Mouse (Mus musculus) limb, embryonic 13.5 days (tissue): ENCODE data around the gene Gpr18. TPM values are rescaled to one million over a fixed set of nuclear protein-coding genes. Genes with fewer than 3 reads are reported as not detected.
A peak's percentile ranks its signal among the peaks of the same experiment; 100 is the strongest.

Experiments used
- ATAC-seq: fragments of 200-750 bp; cut with Nextera tagmentation; 2 replicates; pipeline ENCODE4 v1.8.0; 2017; ENCODE audit warnings: low read depth, moderate number of reproducible peaks, moderate TSS enrichment; ENCODE audit not compliant: low FRiP score
- H3K27ac ChIP-seq: fragments of 300-500 bp; sonication (generic); 2 replicates; pipeline ENCODE4 v1.5.1; 2015; ENCODE audit warnings: inconsistent platforms, mild to moderate bottlenecking, moderate library complexity
- H3K27me3 ChIP-seq: fragments of 300-500 bp; sonication (generic); 2 replicates; pipeline ENCODE4 v1.6.1; 2015; ENCODE audit warnings: mild to moderate bottlenecking, inconsistent platforms
- H3K36me3 ChIP-seq: fragments of 300-500 bp; sonication (generic); 2 replicates; pipeline ENCODE4 v1.6.1; 2015; ENCODE audit warnings: inconsistent platforms, mild to moderate bottlenecking, moderate library complexity
- H3K4me1 ChIP-seq: fragments of 300-500 bp; sonication (generic); 2 replicates; pipeline ENCODE4 v1.6.1; 2015; ENCODE audit warnings: inconsistent platforms
- H3K4me2 ChIP-seq: fragments of 300-500 bp; sonication (generic); replicated peaks from 2 replicates; pipeline ENCODE4 v1.6.1; 2015; ENCODE audit warnings: inconsistent platforms, mild to moderate bottlenecking, moderate library complexity
- H3K4me3 ChIP-seq: fragments of 300-500 bp; sonication (generic); 2 replicates; pipeline ENCODE4 v1.5.1; 2015; ENCODE audit warnings: moderate library complexity, mild to moderate bottlenecking, inconsistent platforms
- H3K9ac ChIP-seq: fragments of 300-500 bp; sonication (generic); 2 replicates; pipeline ENCODE4 v1.6.1; 2015; ENCODE audit warnings: mild to moderate bottlenecking, inconsistent platforms
- H3K9me3 ChIP-seq: fragments of 300-500 bp; sonication (generic); 2 replicates; pipeline ENCODE4 v1.6.1; 2016; ENCODE audit warnings: inconsistent platforms
- WGBS: fragments of 180-500 bp; shearing (Covaris S2); methylation state at CpG from one replicate; pipeline ENCODE4 v1.1.7; 2015; 5-methylcytosine and 5-hydroxymethylcytosine counted together
- polyA plus RNA-seq: library from polyadenylated mRNA; unstranded; fragments of >200 nt; fragmentation: Nextera tagmentation; extraction: Ambion mirVana; gene quantifications from 2 replicates; pipeline ENCODE4 v1.2.1, GENCODE M21; 2015

The Gpr18 gene
- polyA plus RNA-seq, 1 experiment from 2014 or later = 0.37 TPM

GRCm38 (mm10) chr14:121931594-121931993, 16.0 kb upstream of the Gpr18 start:
- H3K27ac ChIP-seq = no peak overlapping the region
- peaks cover 29% of the 10 kb centered on the region for H3K36me3 ChIP-seq
- H3K4me1 ChIP-seq = no peaks in the 10 kb centered on the region
- no peak overlapping the region for H3K9ac ChIP-seq
- 92% methylated on average over 3 of the region's 3 CpGs for WGBS
- H3K4me2 ChIP-seq = no peak overlapping the region
- H3K27me3 ChIP-seq = no peaks in the 10 kb centered on the region
- no peak overlapping the region for H3K4me3 ChIP-seq
- peaks cover 12% of the 10 kb centered on the region for H3K9me3 ChIP-seq
- no peak for ATAC-seq

DNA sequence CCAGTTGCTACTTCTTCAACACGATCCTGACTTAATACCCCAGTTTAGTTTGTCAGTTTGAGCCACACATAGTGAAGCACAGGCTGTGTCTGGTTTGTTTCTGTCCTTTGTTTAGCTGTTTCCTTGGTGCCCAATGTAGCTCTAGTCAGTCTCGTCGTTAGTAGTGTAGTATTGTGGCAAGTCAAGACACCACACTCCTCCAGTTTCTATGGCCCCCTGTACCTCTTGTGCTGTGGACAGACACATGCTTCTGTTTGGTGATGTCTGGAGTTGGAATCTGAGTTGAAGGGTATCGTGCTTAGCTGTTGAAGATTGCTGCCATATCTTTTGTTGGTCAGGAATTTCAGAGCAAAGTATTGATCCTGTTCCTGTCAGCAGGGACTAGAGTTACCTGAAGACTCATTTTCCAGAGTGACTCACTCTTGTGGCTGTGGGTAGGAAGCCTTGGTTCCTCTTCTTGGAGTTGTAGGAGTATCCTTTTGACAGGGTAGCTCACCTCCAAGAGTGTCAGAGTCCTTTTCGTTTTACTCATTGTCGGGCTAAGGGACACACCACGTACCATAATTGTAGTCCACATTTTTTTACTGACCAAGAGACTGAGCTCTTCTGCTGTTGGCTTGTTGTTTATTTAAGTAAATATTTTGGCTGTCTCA, 15.3 kb upstream of the Gpr18 start:
- H3K4me3 ChIP-seq = no peak overlapping the region
- no peak overlapping the region for H3K27ac ChIP-seq
- peaks cover 23% of the 10 kb centered on the region for H3K36me3 ChIP-seq
- no peak overlapping the region for H3K4me2 ChIP-seq
- H3K9me3 ChIP-seq = peaks cover 8% of the 10 kb centered on the region
- ATAC-seq = no peak
- no peaks in the 10 kb centered on the region for H3K4me1 ChIP-seq
- whole genome bisulfite sequencing = 81% methylated on average over 7 of the region's 7 CpGs
- H3K9ac ChIP-seq = no peak overlapping the region
- H3K27me3 ChIP-seq = no peaks in the 10 kb centered on the region

DNA sequence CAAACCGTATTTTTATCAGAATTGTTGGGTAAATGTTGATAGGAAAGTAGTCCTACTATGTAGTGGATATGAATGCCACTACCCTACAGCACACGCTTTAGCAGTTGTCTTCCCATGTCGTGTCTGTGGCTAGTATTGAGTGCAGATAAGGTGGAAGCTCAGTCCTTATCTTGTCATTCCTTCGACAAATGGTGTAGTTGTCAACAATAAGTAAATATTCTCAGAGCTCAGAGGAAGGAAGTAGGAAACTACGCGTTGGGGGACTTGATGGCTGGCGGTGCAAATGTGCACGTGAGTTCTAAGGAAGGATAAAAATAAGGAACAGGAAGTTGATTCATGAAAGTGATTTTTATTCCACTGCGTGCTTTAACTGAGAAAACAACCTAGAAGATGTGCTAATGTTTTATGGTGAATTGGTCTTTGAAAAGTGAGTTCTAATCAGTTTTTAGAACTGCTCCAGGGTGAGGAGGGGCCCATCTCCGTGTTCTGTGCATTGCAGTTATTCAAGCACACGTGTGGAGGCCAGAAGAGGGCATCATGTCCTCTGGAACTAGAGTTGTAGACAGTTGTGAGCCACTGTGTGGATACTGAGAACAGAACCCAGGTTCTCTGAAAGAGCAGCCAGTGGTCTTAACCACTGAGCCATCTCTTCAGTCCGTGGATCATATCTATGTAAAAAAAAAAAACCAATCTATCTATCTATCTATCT, 13.8 kb upstream of the Gpr18 start:
- Histone ChIP-seq H3K4me2 (no peak overlapping the region), H3K36me3 (peaks cover 11% of the 10 kb centered on the region), H3K27ac (no peak overlapping the region; the same call in 1 of the 2 replicates), H3K9me3 (no peaks in the 10 kb centered on the region), H3K4me1 (no peaks in the 10 kb centered on the region), H3K9ac (no peak overlapping the region), H3K27me3 (no peaks in the 10 kb centered on the region), H3K4me3 (no peak overlapping the region)
- WGBS = 88% methylated on average over 12 of the region's 12 CpGs
- no peak for ATAC-seq

DNA sequence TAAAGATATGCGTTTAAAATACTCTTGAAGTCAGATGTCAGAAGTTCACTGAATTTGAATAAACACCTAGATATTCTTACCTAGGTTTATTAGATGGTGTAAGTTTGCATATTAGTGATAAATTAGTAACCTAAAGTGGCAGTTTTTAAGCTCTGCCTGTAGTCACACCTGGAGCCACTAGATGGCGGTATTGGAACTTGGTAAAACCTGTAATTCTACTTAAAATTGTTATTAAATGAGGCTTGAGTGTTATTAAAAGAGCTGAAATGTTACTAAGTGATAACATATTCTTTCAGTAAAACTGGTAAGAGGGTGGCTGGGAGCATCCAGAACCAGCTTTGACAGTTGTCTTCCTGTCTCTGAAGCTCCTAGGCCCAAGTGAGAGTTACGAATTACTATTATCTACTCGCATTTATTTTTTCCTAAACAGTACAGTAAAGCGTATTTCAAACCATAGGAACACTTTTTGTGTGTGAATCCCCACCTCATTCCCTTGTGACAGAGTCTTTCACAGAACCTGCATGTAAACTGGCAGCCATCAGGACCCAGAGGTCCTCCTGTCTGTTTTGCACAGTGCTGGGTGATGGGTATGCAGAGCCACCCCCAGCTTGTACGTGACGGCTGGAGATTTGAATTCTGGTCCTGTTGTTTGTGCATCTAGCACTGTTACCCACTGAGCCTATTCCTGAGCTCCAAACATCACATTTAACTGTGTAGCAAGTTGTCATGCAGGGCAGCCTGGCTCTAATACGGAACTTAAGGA, 13.0 kb upstream of the Gpr18 start:
- H3K9ac ChIP-seq = no peak overlapping the region
- H3K9me3 ChIP-seq = no peaks in the 10 kb centered on the region
- H3K4me2 ChIP-seq = no peak overlapping the region
- 72% methylated on average over 8 of the region's 8 CpGs for WGBS
- H3K4me3 ChIP-seq = no peak overlapping the region
- H3K27me3 ChIP-seq = no peaks in the 10 kb centered on the region
- ATAC-seq = no peak
- peaks cover 3% of the 10 kb centered on the region; the same call in 1 of the 2 replicates for H3K36me3 ChIP-seq
- H3K27ac ChIP-seq = no peak overlapping the region
- no peaks in the 10 kb centered on the region; the same call in 1 of the 2 replicates for H3K4me1 ChIP-seq

DNA sequence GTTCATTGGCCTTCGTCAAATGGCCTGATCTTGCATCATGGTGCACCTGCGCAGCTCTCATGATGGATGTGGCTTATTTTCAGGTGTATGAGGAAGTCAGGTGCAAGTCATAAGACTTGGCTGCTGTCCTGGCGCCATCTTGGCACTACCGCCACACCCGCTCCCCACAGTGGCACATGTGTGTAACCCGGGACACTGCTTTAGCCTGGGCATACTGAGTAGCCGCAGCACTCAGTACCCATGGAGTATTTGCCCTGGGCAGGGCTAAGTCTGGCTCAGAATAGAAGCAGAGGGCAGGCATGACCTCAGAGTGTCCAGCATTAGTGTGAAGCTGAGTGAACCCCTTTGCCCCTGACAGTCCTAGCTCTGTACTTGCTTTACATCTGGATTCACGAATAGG, 11.9 kb upstream of the Gpr18 start:
- WGBS = 96% methylated on average over 8 of the region's 8 CpGs
- Histone ChIP-seq H3K36me3 (no peaks in the 10 kb centered on the region), H3K9ac (no peak overlapping the region), H3K27me3 (no peaks in the 10 kb centered on the region), H3K4me1 (no peaks in the 10 kb centered on the region; the same call in 1 of the 2 replicates), H3K9me3 (no peaks in the 10 kb centered on the region), H3K27ac (no peak overlapping the region), H3K4me2 (no peak overlapping the region), H3K4me3 (no peak overlapping the region)
- no peak for ATAC-seq

DNA sequence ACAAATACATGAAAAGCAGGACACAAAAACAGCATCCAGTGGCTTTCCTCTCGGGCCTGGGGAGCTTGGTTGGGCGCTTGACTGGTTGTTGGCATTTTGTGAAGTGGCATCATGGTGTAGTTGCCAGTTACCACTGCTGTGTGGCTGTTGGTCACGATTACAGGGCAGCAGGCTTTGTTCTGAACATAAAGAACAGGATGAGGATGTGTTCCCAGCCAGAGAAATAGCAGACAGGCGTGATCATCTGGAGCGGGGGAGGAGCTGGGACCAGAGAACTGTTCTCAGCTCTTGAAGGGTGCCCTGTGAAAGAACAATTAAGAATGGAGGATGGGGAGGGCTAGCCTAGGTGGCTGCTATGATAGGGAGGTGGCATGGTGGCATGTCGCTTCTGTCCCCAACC, 11.3 kb upstream of the Gpr18 start:
- no peak overlapping the region for H3K4me3 ChIP-seq
- H3K9ac ChIP-seq = no peak overlapping the region
- no peak for ATAC-seq
- H3K36me3 ChIP-seq = no peaks in the 10 kb centered on the region
- H3K9me3 ChIP-seq = no peaks in the 10 kb centered on the region
- H3K4me1 ChIP-seq = no peaks in the 10 kb centered on the region; the same call in 1 of the 2 replicates
- no peaks in the 10 kb centered on the region for H3K27me3 ChIP-seq
- WGBS = 84% methylated on average over 6 of the region's 6 CpGs
- no peak overlapping the region for H3K27ac ChIP-seq
- no peak overlapping the region for H3K4me2 ChIP-seq

DNA sequence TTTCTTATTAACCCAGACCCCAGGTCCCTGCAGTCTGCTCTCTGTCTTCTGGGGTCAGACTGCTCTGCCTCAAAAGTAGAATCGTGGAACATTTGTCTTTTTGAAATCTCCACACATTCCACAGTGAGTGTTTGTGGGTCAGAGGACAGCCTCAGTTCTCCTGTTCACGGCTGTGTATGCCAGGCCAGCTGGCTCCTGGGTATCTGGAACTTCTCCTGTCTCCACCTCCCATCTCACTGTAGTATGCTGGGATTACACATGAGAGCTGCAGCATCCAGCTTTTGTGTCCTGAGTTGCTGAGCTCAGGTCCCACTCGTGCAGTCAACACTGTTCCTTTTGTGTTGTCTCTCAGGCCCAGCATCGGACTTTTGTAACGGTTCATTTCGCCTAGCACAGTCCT, 9.3 kb upstream of the Gpr18 start:
- no peaks in the 10 kb centered on the region for H3K9me3 ChIP-seq
- H3K36me3 ChIP-seq = no peaks in the 10 kb centered on the region
- H3K9ac ChIP-seq = no peak overlapping the region
- H3K27me3 ChIP-seq = no peaks in the 10 kb centered on the region
- no peak overlapping the region for H3K4me2 ChIP-seq
- H3K4me1 ChIP-seq = peaks cover 5% of the 10 kb centered on the region
- H3K27ac ChIP-seq = no peak overlapping the region
- no peak for ATAC-seq
- H3K4me3 ChIP-seq = no peak overlapping the region
- WGBS = 88% methylated on average over 6 of the region's 6 CpGs

DNA sequence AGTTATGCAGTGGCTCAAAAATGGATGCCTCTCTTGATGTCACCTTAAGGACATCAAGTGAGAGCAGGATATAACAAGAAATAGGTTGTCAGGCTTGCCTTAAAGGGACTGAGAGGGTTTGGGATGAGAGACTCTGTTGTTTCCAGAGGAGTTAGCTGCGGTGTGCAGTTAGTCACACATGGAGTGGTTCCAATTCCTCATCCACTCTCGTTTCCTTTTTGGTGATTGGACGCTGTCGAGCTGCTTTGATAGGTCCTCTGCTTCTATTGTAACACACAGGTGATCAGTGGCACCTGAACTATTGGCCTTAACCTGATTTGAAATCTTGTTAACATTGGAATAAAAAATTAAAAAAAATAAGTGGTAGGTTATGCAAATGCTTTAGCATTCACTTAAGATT, 7.2 kb upstream of the Gpr18 start:
- Histone ChIP-seq H3K9me3 (no peaks in the 10 kb centered on the region), H3K9ac (no peak overlapping the region), H3K36me3 (peaks cover 3% of the 10 kb centered on the region), H3K4me1 (peaks cover 5% of the 10 kb centered on the region), H3K4me2 (no peak overlapping the region), H3K4me3 (no peak overlapping the region), H3K27ac (no peak overlapping the region), H3K27me3 (no peaks in the 10 kb centered on the region)
- ATAC-seq = no peak
- 86% methylated on average over 4 of the region's 4 CpGs for WGBS

- H3K9ac ChIP-seq = no peak overlapping the region
- H3K9me3 ChIP-seq = no peaks in the 10 kb centered on the region
- WGBS = 92% methylated on average over 4 of the region's 4 CpGs
- H3K4me3 ChIP-seq = no peak overlapping the region
- no peaks in the 10 kb centered on the region for H3K27me3 ChIP-seq
- H3K36me3 ChIP-seq = peaks cover 9% of the 10 kb centered on the region
- no peak overlapping the region for H3K4me2 ChIP-seq
- H3K4me1 ChIP-seq = peaks cover 5% of the 10 kb centered on the region
- no peak overlapping the region for H3K27ac ChIP-seq
- no peak for ATAC-seq
Observed at GRCm38 (mm10) chr14:121922016-121922415, 6.4 kb upstream of the Gpr18 start.

DNA sequence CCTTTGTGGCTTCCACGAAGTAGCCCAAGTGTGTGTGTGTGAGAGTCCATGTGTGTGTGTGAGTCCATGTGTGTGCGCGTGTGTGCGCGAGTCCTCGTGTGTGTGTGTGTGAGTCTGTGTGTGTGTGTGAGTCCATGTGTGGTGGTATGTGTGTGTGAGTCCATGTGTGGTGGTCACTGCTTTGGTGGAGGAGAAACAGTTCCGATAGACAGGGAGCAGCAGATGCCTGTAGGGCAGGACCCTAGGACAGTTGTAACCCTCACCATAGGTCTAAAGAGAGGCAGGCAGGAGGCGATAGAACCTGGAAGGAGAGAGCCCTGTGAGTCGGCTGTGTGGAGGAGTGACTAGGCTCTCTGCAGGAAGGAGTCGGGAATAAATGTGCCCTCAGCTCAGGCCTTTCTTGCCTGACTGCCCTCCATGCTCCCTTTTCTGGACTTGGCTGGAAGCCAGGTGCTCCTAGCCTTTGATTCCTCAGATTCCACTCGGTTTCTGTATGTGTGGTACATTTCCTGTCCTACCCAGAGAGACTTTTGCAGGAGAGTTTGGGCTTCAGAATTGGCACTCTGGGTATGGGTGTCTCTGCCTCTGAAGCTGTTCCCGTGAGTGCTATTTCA, 5.0 kb upstream of the Gpr18 start:
- peak overlapping the region; percentile 22; the same call in 1 of the 2 replicates for H3K27ac ChIP-seq
- H3K9me3 ChIP-seq = no peaks in the 10 kb centered on the region
- no peaks in the 10 kb centered on the region for H3K27me3 ChIP-seq
- H3K9ac ChIP-seq = no peak overlapping the region
- H3K4me3 ChIP-seq = no peak overlapping the region
- no peak overlapping the region for H3K4me2 ChIP-seq
- H3K36me3 ChIP-seq = peaks cover 23% of the 10 kb centered on the region
- peaks cover 5% of the 10 kb centered on the region for H3K4me1 ChIP-seq
- ATAC-seq = no peak
- WGBS = 76% methylated on average over 12 of the region's 12 CpGs

- Histone ChIP-seq H3K4me1 (peaks cover 5% of the 10 kb centered on the region), H3K4me3 (no peak overlapping the region), H3K27me3 (no peaks in the 10 kb centered on the region), H3K4me2 (no peak overlapping the region), H3K9ac (no peak overlapping the region), H3K9me3 (no peaks in the 10 kb centered on the region), H3K36me3 (peaks cover 23% of the 10 kb centered on the region), H3K27ac (no peak overlapping the region)
- 28% methylated on average over 3 of the region's 3 CpGs for WGBS
- no peak for ATAC-seq
Observed at GRCm38 (mm10) chr14:121919752-121920151, 4.2 kb upstream of the Gpr18 start.

GRCm38 (mm10) chr14:121918266-121918665, 2.7 kb upstream of the Gpr18 start:
- Histone ChIP-seq H3K27ac (no peak overlapping the region), H3K4me1 (peaks cover 5% of the 10 kb centered on the region), H3K9ac (no peak overlapping the region), H3K27me3 (no peaks in the 10 kb centered on the region), H3K4me2 (no peak overlapping the region), H3K36me3 (peaks cover 26% of the 10 kb centered on the region), H3K4me3 (no peak overlapping the region), H3K9me3 (no peaks in the 10 kb centered on the region)
- WGBS = 77% methylated on average over 3 of the region's 3 CpGs
- ATAC-seq = no peak
